Mouse (Mus musculus): ENCODE measurements around the gene Grb10. TPM values are rescaled to one million over a fixed set of nuclear protein-coding genes. Genes with fewer than 3 reads are reported as not detected.

Grb10 gene
- total RNA-seq, 1 experiment from 2014 or later, result not detected

GRCm38 (mm10) chr11:12035324-12035723 is 3.2 kb downstream of the Grb10 start:
- ATAC-seq (replicated peaks; ENCODE audit: insufficient number of reproducible peaks, low FRiP score, low TSS enrichment, poor library complexity, severe bottlenecking), result no peak

GRCm38 (mm10) chr11:12034781-12035180 is 3.7 kb downstream of the Grb10 start:
- no peak for ATAC-seq (replicated peaks; ENCODE audit: insufficient number of reproducible peaks, low FRiP score, low TSS enrichment, poor library complexity, severe bottlenecking)

- no peak for ATAC-seq (replicated peaks; ENCODE audit: insufficient number of reproducible peaks, low FRiP score, low TSS enrichment, poor library complexity, severe bottlenecking)
These were observed 4.1 kb downstream of the Grb10 start for GRCm38 (mm10) chr11:12034371-12034770.

GRCm38 (mm10) chr11:12032831-12033230 is 5.7 kb downstream of the Grb10 start:
- ATAC-seq (replicated peaks; ENCODE audit: insufficient number of reproducible peaks, low FRiP score, low TSS enrichment, poor library complexity, severe bottlenecking), result no peak

GRCm38 (mm10) chr11:12026638-12027037 is 11.8 kb downstream of the Grb10 start:
- ATAC-seq (replicated peaks; ENCODE audit: insufficient number of reproducible peaks, low FRiP score, low TSS enrichment, poor library complexity, severe bottlenecking), result no peak

GRCm38 (mm10) chr11:12025756-12026593 is 12.5 kb downstream of the Grb10 start:
- ATAC-seq (replicated peaks; ENCODE audit: insufficient number of reproducible peaks, low FRiP score, low TSS enrichment, poor library complexity, severe bottlenecking), result no peak

GRCm38 (mm10) chr11:12025392-12025755 is 13.1 kb downstream of the Grb10 start:
- ATAC-seq (replicated peaks; ENCODE audit: insufficient number of reproducible peaks, low FRiP score, low TSS enrichment, poor library complexity, severe bottlenecking), result no peak

GRCm38 (mm10) chr11:12023051-12023450 is 15.4 kb downstream of the Grb10 start:
- ATAC-seq (replicated peaks; ENCODE audit: insufficient number of reproducible peaks, low FRiP score, low TSS enrichment, poor library complexity, severe bottlenecking), result no peak

- no peak for ATAC-seq (replicated peaks; ENCODE audit: insufficient number of reproducible peaks, low FRiP score, low TSS enrichment, poor library complexity, severe bottlenecking)
These were observed 18.8 kb downstream of the Grb10 start for GRCm38 (mm10) chr11:12019651-12020050.

GRCm38 (mm10) chr11:12018604-12019003 is 19.9 kb downstream of the Grb10 start:
- no peak for ATAC-seq (replicated peaks; ENCODE audit: insufficient number of reproducible peaks, low FRiP score, low TSS enrichment, poor library complexity, severe bottlenecking)

GRCm38 (mm10) chr11:12010084-12010483 is 28.4 kb downstream of the Grb10 start:
- no peak for ATAC-seq (replicated peaks; ENCODE audit: insufficient number of reproducible peaks, low FRiP score, low TSS enrichment, poor library complexity, severe bottlenecking)

GRCm38 (mm10) chr11:12000293-12000910 is 38.1 kb downstream of the Grb10 start:
- ATAC-seq (replicated peaks; ENCODE audit: insufficient number of reproducible peaks, low FRiP score, low TSS enrichment, poor library complexity, severe bottlenecking), result no peak

- ATAC-seq (replicated peaks; ENCODE audit: insufficient number of reproducible peaks, low FRiP score, low TSS enrichment, poor library complexity, severe bottlenecking), result no peak
These were observed 39.6 kb downstream of the Grb10 start for GRCm38 (mm10) chr11:11998881-11999280.

GRCm38 (mm10) chr11:11997045-11997444 is 41.4 kb downstream of the Grb10 start:
- no peak for ATAC-seq (replicated peaks; ENCODE audit: insufficient number of reproducible peaks, low FRiP score, low TSS enrichment, poor library complexity, severe bottlenecking)

- no peak for ATAC-seq (replicated peaks; ENCODE audit: insufficient number of reproducible peaks, low FRiP score, low TSS enrichment, poor library complexity, severe bottlenecking)
These were observed 43.1 kb downstream of the Grb10 start for GRCm38 (mm10) chr11:11995371-11995770.

- no peak for ATAC-seq (replicated peaks; ENCODE audit: insufficient number of reproducible peaks, low FRiP score, low TSS enrichment, poor library complexity, severe bottlenecking)
These were observed 44.7 kb downstream of the Grb10 start for GRCm38 (mm10) chr11:11993807-11994206.

GRCm38 (mm10) chr11:11993183-11993582 is 45.3 kb downstream of the Grb10 start:
- ATAC-seq (replicated peaks; ENCODE audit: insufficient number of reproducible peaks, low FRiP score, low TSS enrichment, poor library complexity, severe bottlenecking), result no peak

GRCm38 (mm10) chr11:11989850-11990249 is 48.6 kb downstream of the Grb10 start:
- no peak for ATAC-seq (replicated peaks; ENCODE audit: insufficient number of reproducible peaks, low FRiP score, low TSS enrichment, poor library complexity, severe bottlenecking)

GRCm38 (mm10) chr11:11987233-11987632 is 51.2 kb downstream of the Grb10 start:
- ATAC-seq (replicated peaks; ENCODE audit: insufficient number of reproducible peaks, low FRiP score, low TSS enrichment, poor library complexity, severe bottlenecking), result no peak

GRCm38 (mm10) chr11:11978611-11979197 is 59.8 kb downstream of the Grb10 start:
- ATAC-seq (replicated peaks; ENCODE audit: insufficient number of reproducible peaks, low FRiP score, low TSS enrichment, poor library complexity, severe bottlenecking), result no peak
